Mouse (Mus musculus) c-Kit-positive CD71-positive TER-119-positive erythroid progenitor cells, embryonic 14.5 days (primary cell): ENCODE results near the gene Gm12355.

Experiments
- DNase-seq: peaks from one replicate; pipeline ENCODE4 v3.0.0-alpha.2; 2013; ENCODE audit warnings: low spot score

Gm12355 gene

GRCm38 (mm10) chr11:98581286-98582029 lies 44.0 kb downstream of the Gm12355 start:
- DNase-seq: peak; percentile 73

DNA sequence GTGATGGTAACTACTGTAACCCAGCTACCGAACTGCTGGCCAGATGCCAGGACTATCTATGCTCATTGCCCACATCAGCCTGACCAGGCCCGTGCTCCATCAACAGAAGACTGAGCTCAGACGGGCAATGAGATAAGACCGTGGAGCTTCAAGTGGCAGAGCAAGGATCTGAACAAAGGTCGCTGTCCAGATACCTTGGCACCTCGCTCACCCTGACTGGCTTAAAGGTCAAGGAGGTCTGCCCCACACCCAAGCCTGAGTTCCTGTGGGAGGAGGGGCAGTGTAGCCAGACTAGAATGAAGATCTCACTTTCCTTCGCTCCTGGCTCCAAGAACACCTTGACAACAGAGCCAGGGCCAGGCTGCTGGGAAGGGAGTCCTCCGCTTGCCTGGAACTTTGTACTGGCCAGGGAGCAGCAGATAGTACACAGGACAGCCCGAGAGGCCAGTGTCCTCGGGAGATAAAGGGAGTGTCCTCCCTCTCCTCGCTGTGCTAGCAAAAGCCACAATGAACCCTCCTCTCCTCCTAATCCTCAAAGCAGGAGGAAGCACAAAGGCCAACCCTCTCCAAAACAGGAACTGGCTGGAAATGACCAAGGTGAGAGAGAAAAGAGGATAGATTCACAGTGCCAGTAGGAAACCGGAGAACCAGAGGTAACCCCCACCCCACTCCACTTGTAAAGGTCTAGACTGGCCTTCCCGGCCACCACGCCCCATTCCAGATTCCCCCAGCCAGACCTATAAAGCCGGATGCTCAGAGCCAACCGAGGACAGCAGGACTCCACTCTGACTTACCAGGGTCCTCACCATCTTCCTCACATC lies 45.0 kb downstream of the Gm12355 start:
- DNase-seq: peak; percentile 80

GRCm38 (mm10) chr11:98577776-98578175 lies 47.7 kb downstream of the Gm12355 start:
- DNase-seq: no peak
